Mouse (Mus musculus) left cerebral cortex, postnatal 25 days (tissue): ENCODE measurements at regions not wholly inside any gene's neighbourhood (a gene's known extent, or its start where the extent isn't known, plus 50 kb on each side); places are given as distances from the start of the nearest gene placed in this dataset.
"Not testable (repeated sequence)": the region's sequence is repeated elsewhere in the genome, so short reads cannot be mapped to it uniquely, and the experiment has no call there.

Experiments
- DNase-seq, 2 experiments: peaks; one replicate each; pipeline ENCODE4 v3.0.0; 2022; ENCODE audit warnings: low spot score in 2 of 2, mixed read lengths in 1 of 2
- intact Hi-C: fragments of 180-260 bp; cut with DNase I; formaldehyde crosslinking; loops from one replicate; pipeline ENCODE4 v1.15.1; 2025

GRCm38 (mm10) chr16:55758707-55759067, 80.0 kb downstream of the Nfkbiz start:
- no peak for DNase-seq
- intact Hi-C loops: no loop called here

- DNase-seq: no peak
- intact Hi-C loops: no loop called here
Measured at GRCm38 (mm10) chr16:55757952-55758706, 80.6 kb downstream of the Nfkbiz start.

DNA sequence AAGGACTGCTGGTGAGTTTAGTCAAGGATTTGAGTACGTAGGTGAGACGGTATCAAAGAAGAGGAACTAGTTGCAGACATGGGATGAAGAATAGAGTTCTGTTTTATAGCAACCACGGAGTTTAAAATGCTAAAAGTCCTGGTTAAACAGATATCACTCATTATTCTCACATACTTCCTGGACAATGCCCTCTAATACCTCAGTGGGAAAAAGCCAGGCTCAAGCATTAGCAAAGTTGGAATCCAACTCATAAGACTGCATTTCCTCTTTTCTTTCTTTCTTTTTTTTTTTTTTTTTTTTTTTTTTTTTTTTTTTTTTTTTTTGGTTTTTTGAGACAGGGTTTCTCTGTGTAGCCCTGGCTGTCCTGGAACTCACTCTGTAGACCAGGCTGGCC, 81.3 kb downstream of the Nfkbiz start:
- DNase-seq, intact Hi-C loops: not testable (repeated sequence)

- no peak for DNase-seq
- intact Hi-C loops: no loop called here
Measured at GRCm38 (mm10) chr16:55756764-55757421, 81.8 kb downstream of the Nfkbiz start.

DNA sequence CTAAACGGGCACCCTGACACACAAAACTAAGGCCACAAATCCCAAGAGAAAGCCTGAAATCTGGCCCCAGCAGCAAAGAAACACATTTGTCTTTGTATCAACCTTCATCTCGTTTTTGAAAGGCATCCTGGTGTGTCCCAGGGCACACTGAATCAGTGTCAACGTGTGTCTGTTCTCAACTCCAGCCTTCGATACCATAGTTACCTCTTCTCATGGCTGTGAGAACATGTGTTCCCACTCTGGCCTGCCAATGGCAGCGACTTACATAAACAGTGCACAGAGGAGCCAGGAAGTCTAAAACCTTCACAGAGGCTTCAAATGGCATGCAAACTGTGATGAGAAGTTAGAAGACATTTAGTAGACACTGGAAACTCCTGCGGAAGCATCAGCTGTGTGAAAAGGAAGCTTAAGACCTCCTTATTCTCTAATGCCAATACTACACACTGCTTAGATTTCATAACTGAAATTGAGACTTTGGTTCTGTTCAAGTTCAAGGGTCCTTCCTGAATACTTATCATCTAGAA, 83.3 kb downstream of the Nfkbiz start:
- intact Hi-C loops: no loop called here
- DNase-seq: no peak

GRCm38 (mm10) chr16:55754092-55754763, 84.5 kb downstream of the Nfkbiz start:
- intact Hi-C loops: no loop called here

DNA sequence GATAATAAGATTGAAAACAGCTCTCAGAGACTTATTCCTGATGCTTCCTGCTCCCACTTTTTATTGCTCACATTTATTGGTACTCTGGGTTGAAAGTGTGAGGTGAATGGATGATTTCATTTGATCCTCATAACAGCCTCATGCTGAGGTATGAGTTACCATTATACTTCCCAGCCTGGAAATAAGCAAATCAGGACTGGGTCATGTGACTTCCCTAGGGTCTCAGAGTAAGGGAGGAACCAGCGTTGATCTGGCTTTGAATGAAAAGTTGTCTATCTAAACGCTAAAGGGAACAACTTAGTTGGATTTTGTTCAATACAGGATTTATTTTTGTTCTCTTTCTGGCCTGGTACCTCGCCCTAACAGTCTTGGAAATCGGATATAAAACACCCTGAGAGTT, 85.3 kb downstream of the Nfkbiz start:
- intact Hi-C loops: no loop called here
- DNase-seq: no peak

More at GRCm38 (mm10) chr16:55754092-55754763, 84.5 kb downstream of the Nfkbiz start:
- peak in 1 of 2 experiments; percentile 22 for DNase-seq

DNA sequence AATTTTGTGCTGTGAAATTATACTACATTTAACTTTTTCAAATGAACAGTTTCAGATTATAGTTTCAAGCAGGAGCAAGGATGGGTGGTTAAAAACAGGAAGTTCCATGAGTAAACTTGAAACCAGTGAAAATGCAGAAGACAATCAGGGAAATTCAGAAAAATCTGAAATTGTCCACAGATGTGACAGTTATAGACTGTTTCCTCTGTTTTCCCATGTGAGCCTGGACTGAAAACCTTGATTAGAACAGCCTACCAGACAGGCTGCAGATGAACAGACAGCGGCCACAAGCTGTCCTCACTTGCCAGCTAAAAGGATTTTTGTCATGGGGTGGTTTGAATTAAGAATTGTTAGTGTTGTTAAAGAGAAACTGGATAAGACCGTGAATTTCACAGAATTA, 91.4 kb downstream of the Nfkbiz start:
- intact Hi-C loops: no loop called here
- DNase-seq: no peak

- DNase-seq: no peak
- intact Hi-C loops: no loop called here
Measured at GRCm38 (mm10) chr16:55746159-55746558, 92.5 kb downstream of the Nfkbiz start.

- DNase-seq: no peak
- intact Hi-C loops: no loop called here
Measured at GRCm38 (mm10) chr16:55745094-55745493, 93.6 kb downstream of the Nfkbiz start.

- no peak for DNase-seq
- intact Hi-C loops: no loop called here
Measured at GRCm38 (mm10) chr16:55741099-55741863, 97.4 kb downstream of the Nfkbiz start.

DNA sequence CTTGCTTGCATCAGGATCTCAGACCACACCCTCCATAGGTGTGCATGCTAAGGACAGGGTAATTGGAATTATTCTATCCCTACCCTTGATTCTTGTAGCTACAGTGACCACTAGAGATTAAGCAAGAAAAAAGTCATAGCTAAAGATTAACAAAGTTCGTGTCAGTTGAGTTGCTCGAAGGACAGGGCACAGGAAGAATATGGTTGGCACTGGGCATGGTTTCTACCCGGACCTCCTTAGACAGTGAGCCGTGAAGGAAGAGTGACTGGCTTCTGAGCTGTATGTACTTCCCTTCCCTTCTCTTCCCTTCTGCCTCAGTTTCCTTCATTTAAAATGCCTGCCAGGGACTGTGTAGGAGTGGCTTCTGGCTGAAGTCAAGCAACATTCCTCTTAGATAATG, 100.0 kb downstream of the Nfkbiz start:
- intact Hi-C loops: no loop called here
- no peak for DNase-seq

GRCm38 (mm10) chr16:55735476-55735968, 103.2 kb downstream of the Nfkbiz start:
- no peak for DNase-seq
- intact Hi-C loops: no loop called here

GRCm38 (mm10) chr16:55734301-55734700, 104.4 kb downstream of the Nfkbiz start:
- intact Hi-C loops: no loop called here

GRCm38 (mm10) chr16:55733751-55734150, 104.9 kb downstream of the Nfkbiz start:
- intact Hi-C loops: no loop called here
- no peak for DNase-seq

More at GRCm38 (mm10) chr16:55734301-55734700, 104.4 kb downstream of the Nfkbiz start:
- DNase-seq: no peak

GRCm38 (mm10) chr16:55731003-55731402, 107.7 kb downstream of the Nfkbiz start:
- intact Hi-C loops: no loop called here
- DNase-seq: no peak

GRCm38 (mm10) chr16:55726538-55726937, 112.2 kb downstream of the Nfkbiz start:
- intact Hi-C loops: no loop called here
- DNase-seq: no peak

DNA sequence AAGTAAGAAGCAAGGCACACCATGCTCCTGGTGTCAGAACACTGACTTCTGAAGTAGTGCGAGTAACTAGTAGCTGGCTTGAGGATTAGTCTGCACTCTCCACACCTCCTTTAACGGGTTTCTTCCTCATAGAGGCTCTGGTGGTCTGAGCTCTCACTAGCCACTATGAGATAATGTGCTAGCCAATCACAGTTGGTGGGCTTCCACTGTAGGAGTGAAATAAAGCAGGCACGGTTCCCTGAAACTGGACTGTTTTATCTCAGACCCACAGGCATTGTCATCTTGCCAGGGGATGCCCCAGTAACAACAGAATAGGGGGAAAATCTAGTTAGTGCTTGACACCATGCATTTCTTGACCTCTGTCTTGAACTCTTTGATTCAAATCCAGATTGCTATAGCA, 118.3 kb downstream of the Nfkbiz start:
- intact Hi-C loops: no loop called here
- DNase-seq: no peak

- intact Hi-C loops: no loop called here
- DNase-seq: no peak
Measured at GRCm38 (mm10) chr16:55710017-55710416, 128.7 kb downstream of the Nfkbiz start.

DNA sequence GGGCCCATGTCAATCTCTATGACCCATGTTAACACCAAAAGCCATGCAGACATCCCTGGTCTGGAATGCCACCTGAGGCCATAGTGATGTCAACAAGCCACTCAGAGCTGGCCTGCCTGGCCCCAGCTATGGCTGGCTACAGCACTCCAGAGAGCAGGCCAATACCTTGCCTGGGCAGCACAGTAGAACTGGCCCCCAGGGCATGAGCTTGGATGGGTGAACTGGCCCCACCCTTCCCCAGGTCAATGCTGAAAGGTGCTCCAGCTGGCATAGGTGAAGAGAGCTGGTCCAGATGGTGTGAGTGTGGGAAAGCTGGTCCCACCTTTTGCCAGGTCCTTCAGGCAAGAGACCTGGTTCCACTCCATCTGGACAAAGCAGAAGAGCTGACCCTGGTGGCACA, 132.2 kb downstream of the Nfkbiz start:
- no peak for DNase-seq
- intact Hi-C loops: no loop called here
